ENCODE assay signal across 9 mouse cellular contexts in the genomic region with DNA sequence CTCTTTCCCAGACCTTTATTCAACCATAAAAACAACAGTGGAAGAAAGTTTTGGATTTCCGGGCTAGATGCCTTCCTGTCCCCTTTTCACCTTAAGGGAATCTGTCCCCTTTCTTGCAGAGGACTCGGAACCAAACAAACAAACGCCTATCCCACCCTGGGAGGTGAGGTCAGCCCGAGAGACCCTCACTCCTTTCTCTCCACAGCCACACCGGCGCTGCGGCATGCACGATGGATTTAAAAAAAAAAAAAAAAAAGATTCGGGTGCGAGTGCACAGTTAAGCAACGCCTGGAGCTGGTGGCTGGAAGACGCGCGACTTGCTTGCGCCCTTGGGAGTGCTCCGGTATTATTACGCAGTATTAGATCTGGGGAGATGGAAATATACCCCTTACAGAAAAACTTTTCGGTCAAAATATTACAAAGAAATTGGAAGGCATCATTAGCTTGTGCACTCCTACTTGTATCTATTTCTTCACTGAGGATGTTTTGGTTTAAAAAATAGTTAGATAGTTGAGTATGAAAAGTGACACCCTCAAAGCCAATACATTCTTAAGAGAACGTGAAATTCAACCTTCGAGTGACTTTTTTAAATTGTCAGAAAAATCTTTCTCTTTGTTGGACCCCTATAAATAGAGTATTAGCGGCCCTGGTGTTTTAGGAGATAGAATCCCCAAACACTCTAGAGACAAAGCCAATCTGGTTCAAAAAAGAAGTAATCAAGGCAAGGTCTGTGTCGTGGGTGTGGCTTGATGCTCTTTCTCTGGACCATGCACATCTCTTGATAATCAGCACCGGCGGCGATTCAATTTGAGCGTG. TPM values are rescaled to one million over a fixed set of nuclear protein-coding genes. Genes with fewer than 3 reads are reported as not detected.
A peak's percentile ranks its signal among the peaks of the same experiment; 100 is the strongest.
DNase-seq lines count a peak whose midpoint lies in the region; ATAC-seq lines count a peak whose summit lies in the region.
"Had no signal": no experiment of that assay in that cellular context is flagged by ENCODE, and none has a peak within 500 bp of the region (broad histone marks: within the 10 kb centered on the region; RNA-seq: fewer than 3 reads in every experiment).

No protein-coding gene starts in this region.

- no peaks in the 10 kb centered on the region for H3K36me3 ChIP-seq in lung, embryonic 15.5 days
- H3K36me3 ChIP-seq in hindbrain, embryonic 14.5 days (replicated peaks; ENCODE audit: control insufficient read depth, insufficient read depth) = no peaks in the 10 kb centered on the region
- no peaks in the 10 kb centered on the region for H3K36me3 ChIP-seq in neural tube, embryonic 15.5 days

- H3K4me2 ChIP-seq in lung, embryonic 15.5 days = peak overlapping the region; percentile 78; the same call in 1 of the 2 replicates
- peak overlapping the region; percentile 28 for H3K4me2 ChIP-seq in hindbrain, embryonic 14.5 days (replicated peaks)
- peak overlapping the region; percentile 15; the same call in 1 of the 2 replicates for H3K4me2 ChIP-seq in neural tube, embryonic 15.5 days

- H3K9me3 ChIP-seq in lung, embryonic 15.5 days = no peaks in the 10 kb centered on the region
- no peaks in the 10 kb centered on the region for H3K9me3 ChIP-seq in hindbrain, embryonic 14.5 days (ENCODE audit: control insufficient read depth, low read length)
- H3K9me3 ChIP-seq in neural tube, embryonic 15.5 days (replicated peaks) = no peaks in the 10 kb centered on the region

- no peak overlapping the region for H3K27ac ChIP-seq in lung, embryonic 15.5 days
- H3K27ac ChIP-seq in hindbrain, embryonic 14.5 days = no peak overlapping the region
- no peak overlapping the region for H3K27ac ChIP-seq in neural tube, embryonic 15.5 days (replicated peaks)

- ATAC-seq in lung, embryonic 15.5 days (ENCODE audit: borderline replicate concordance, extremely low read depth, low FRiP score, low TSS enrichment) = no peak
- no peak for ATAC-seq in hindbrain, embryonic 14.5 days (ENCODE audit: low FRiP score)
- no peak for ATAC-seq in neural tube, embryonic 15.5 days (ENCODE audit: low FRiP score)

- no peak overlapping the region for H3K9ac ChIP-seq in lung, embryonic 15.5 days
- H3K9ac ChIP-seq in hindbrain, embryonic 14.5 days = no peak overlapping the region
- no peak overlapping the region for H3K9ac ChIP-seq in neural tube, embryonic 15.5 days (replicated peaks)

- peak; percentile 7 for DNase-seq in adrenal gland, adult 2 months
- no peak for DNase-seq in adrenal gland, postnatal 25 days
- DNase-seq in lung, postnatal 25 days (ENCODE audit: low spot score) = no peak
- no peak for DNase-seq in hindbrain, embryonic 14.5 days (ENCODE audit: low spot score)
- DNase-seq in cerebellum, adult 18-20 months = no peak
- DNase-seq in urinary bladder, postnatal 25 days (ENCODE audit: low spot score) = no peak
- DNase-seq: cerebellum, postnatal 25 days had no signal

- H3K4me1 ChIP-seq in lung, embryonic 15.5 days = peaks cover 16% of the 10 kb centered on the region
- H3K4me1 ChIP-seq in hindbrain, embryonic 14.5 days (replicated peaks; ENCODE audit: control insufficient read depth, insufficient read depth, low read length) = peaks cover 13% of the 10 kb centered on the region
- H3K4me1 ChIP-seq in neural tube, embryonic 15.5 days = peaks cover 19% of the 10 kb centered on the region

- 2% methylated on average over 26 of the region's 26 CpGs for WGBS in lung, embryonic 15.5 days
- WGBS in hindbrain, embryonic 14.5 days = 2% methylated on average over 26 of the region's 26 CpGs
- under 1% methylated on average over 26 of the region's 26 CpGs for WGBS in neural tube, embryonic 15.5 days

- H3K4me3 ChIP-seq in lung, embryonic 15.5 days = peak overlapping the region; percentile 37
- H3K4me3 ChIP-seq in hindbrain, embryonic 14.5 days (replicated peaks; ENCODE audit: low read length) = no peak overlapping the region
- no peak overlapping the region for H3K4me3 ChIP-seq in neural tube, embryonic 15.5 days (replicated peaks)

- H3K27me3 ChIP-seq in lung, embryonic 15.5 days = peaks cover 89% of the 10 kb centered on the region
- H3K27me3 ChIP-seq in hindbrain, embryonic 14.5 days (ENCODE audit: control insufficient read depth, insufficient read depth, low read length) = peaks cover 98% of the 10 kb centered on the region
- peaks cover 85% of the 10 kb centered on the region for H3K27me3 ChIP-seq in neural tube, embryonic 15.5 days (replicated peaks)

RNA-seq across cellular contexts. Expression of gene Nr4a2, which starts 19.8 kb away (rescaled TPM):
- total RNA-seq in adrenal gland, adult 2 months (2021) = 10 to 100 TPM; 21.0 to 21.7 TPM
- polyA plus RNA-seq in adrenal gland, adult 2 months (2012; rRNA removed) = 5.5 and 8.7 TPM in 2 replicates
- total RNA-seq in adrenal gland, postnatal 25 days (2021) = 6.8 and 9.9 TPM in 2 replicates
- polyA plus RNA-seq in lung, embryonic 15.5 days (2015; fragmentation: Nextera tagmentation; extraction: Ambion mirVana) = 4.3 and 5.2 TPM in 2 replicates
- 20.7 and 21.0 TPM in 2 replicates for polyA plus RNA-seq in hindbrain, embryonic 14.5 days (2014; fragmentation: Nextera tagmentation; extraction: Ambion mirVana)
- 16.8 and 21.0 TPM in 2 replicates for polyA plus RNA-seq in neural tube, embryonic 15.5 days (2015; fragmentation: Nextera tagmentation; extraction: Ambion mirVana)

Comparison
In these comparisons a context has a peak if more than half of its experiments do, and no peak if none do; other contexts are left out.
1. H3K4me2 ChIP-seq: peak in every context shown above with its lines; median percentile 78 in lung, embryonic 15.5 days; 28 in hindbrain, embryonic 14.5 days; 15 in neural tube, embryonic 15.5 days.